Mouse (Mus musculus) Patski (cell line): ENCODE results near the gene Smg6. TPM values are rescaled to one million over a fixed set of nuclear protein-coding genes. Genes with fewer than 3 reads are reported as not detected.
"Not testable (repeated sequence)": the region's sequence is repeated elsewhere in the genome, so short reads cannot be mapped to it uniquely, and the experiment has no call there.

Experiments used
- ATAC-seq: fragments of 100-300 bp; one replicate; pipeline ENCODE4 v1.8.0; 2021
- CTCF ChIA-PET: fragments of 350-600 bp; sonication (Branson Sonifier 250); formaldehyde crosslinking; loops from one replicate; lab custom pipeline; 2022; ENCODE audit warnings: inconsistent platforms; lab: Charles Lee
- POLR2A ChIA-PET: fragments of 350-600 bp; sonication (Branson Sonifier 250); formaldehyde crosslinking; loops from one replicate; lab custom pipeline; 2022; ENCODE audit warnings: antibody characterized with exemption, inconsistent platforms; lab: Charles Lee
- DNase-seq: peaks from one replicate; pipeline ENCODE4 v3.0.0-alpha.2; 2011; ENCODE audit warnings: low read depth, low spot score
- H3K27me3 ChIP-seq: fragments of 371-371 bp; one replicate; pipeline ENCODE4 v1.5.1; 2021
- CTCF ChIP-seq: fragments of 100-300 bp; IDR thresholded peaks from one replicate; pipeline ENCODE4 v1.5.1; 2021
- in situ Hi-C: fragments of 300-500 bp; cut with MboI; formaldehyde crosslinking; loops from 3 replicates; pipeline ENCODE4 v1.11.1; 2018; ENCODE audit warnings: low pct_unique_long_range_greater_than_20kb, mixed read lengths
- polyA plus RNA-seq: library from polyadenylated mRNA; unstranded; gene quantifications from one replicate; pipeline ENCODE4 v1.2.3, GENCODE M21; 2021

The Smg6 gene
- polyA plus RNA-seq, 1 experiment from 2014 or later, result 20.5 TPM

GRCm38 (mm10) chr11:75173095-75173798 is 247.6 kb downstream of the Smg6 start:
- in situ Hi-C loops, result loop anchor here (10.0 kb wide), 1 partner anchor 292 kb away; the partner anchor contains the start of gene Tlcd2
- CTCF ChIA-PET, result interaction anchor here (1.0 kb wide), 1 partner anchor 192 kb away, joined by 3 read pairs; no protein-coding TSS in a partner anchor
- no peak for DNase-seq
- peak; percentile 21 for ATAC-seq
- H3K27me3 ChIP-seq, result no peaks in the 10 kb centered on the region
- POLR2A ChIA-PET, result interaction anchor here (0.5 kb wide), 1 partner anchor 235 kb away, joined by 3 read pairs; no protein-coding TSS in a partner anchor
- no peak for TF ChIP-seq CTCF

- in situ Hi-C loops, result loop anchor here (10.0 kb wide), 1 partner anchor 291 kb away; the partner anchor contains the start of gene Tlcd2
- DNase-seq, result no peak
- H3K27me3 ChIP-seq, result no peaks in the 10 kb centered on the region
- ATAC-seq, result no peak
- POLR2A ChIA-PET, result no interaction called here
- CTCF ChIA-PET, result no interaction called here
- no peak for TF ChIP-seq CTCF
Measured at GRCm38 (mm10) chr11:75173799-75174165, 248.2 kb downstream of the Smg6 start.

DNA sequence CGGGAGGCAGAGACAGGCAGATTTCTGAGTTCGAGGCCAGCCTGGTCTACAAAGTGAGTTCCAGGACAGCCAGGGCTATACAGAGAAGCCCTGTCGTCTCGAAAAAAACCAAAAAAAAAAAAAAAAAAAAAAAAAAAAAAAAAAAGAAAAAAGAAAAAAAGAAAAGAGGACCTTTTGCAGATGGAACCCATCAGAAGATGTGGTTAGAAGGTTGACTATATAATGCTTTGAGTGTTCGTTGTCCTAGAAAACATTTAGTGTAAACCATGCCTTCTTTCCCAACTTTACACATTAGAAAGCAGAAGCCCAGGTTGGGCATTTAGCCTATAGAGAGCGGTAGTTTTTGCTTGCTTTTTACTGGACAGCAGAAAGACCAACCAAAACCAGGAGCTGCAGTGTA is 249.0 kb downstream of the Smg6 start:
- ATAC-seq, H3K27me3 ChIP-seq, POLR2A ChIA-PET, DNase-seq: not testable (repeated sequence)
- in situ Hi-C loops, result loop anchor here (10.0 kb wide), 1 partner anchor 290 kb away; the partner anchor contains the start of gene Tlcd2
- CTCF ChIA-PET, result interaction anchor here (1.2 kb wide), 1 partner anchor 10 kb away, joined by 4 read pairs; no protein-coding TSS in a partner anchor

DNA sequence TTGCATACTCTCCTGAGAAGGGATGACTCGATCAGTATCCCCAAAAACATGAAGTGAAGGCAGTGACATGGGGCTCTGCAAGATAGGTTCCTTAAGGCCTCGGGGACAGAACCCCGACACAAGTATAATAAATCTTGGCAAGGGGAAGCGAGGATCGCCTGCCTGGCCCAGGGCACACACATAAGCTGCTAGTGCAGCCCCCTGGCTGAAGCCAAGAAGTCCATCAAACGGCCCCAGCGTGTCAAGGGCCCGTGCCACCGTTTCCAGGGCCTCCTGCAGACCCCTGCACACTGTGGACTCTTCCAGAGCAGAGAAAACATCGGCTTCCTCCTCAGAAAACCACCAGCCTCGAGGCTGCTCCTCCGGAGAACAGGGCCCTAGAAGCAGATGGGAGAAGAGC is 252.4 kb downstream of the Smg6 start:
- no peak for ATAC-seq
- in situ Hi-C loops, result loop anchor here (10.0 kb wide), 1 partner anchor 287 kb away; the partner anchor contains the start of gene Tlcd2
- POLR2A ChIA-PET, result interaction anchor here (1.3 to 1.7 kb wide), 3 partner anchors 13 to 22 kb away, joined by 3 to 7 read pairs (median 3); partner anchors contain the start of gene Dph1
- DNase-seq, result no peak
- no peaks in the 10 kb centered on the region for H3K27me3 ChIP-seq
- TF ChIP-seq CTCF, result no peak
- CTCF ChIA-PET, result interaction anchor here (1.6 to 3.2 kb wide), 2 partner anchors 113 to 115 kb away, joined by 3 to 22 read pairs; no protein-coding TSS in a partner anchor

DNA sequence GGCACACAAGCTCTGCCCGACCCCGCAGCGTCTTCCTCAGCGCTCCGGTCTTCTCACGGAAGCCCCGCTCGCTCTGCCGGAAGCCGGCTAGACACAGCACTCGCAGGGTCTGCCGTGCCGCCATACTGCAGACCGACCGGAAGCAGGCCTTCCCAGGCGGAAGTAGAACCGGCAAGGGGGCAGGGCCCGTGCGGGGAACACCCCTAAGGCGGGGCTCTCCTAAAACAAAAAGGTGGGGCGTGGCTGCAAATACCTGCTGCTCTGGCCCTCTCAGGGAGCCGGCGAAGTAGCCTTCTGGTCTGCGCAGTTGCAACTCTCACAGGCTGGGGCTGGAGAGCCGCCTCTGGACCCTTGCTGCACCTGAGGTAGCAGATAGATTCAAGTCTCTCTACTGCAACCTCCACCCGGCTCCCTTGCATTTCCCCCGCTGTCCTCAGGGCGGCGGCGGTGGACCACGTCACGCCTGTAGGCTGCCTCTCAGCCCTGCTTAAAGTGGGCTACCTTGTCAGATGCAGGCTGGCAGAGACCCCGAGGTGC is 253.1 kb downstream of the Smg6 start, which contains the start of gene Ovca2:
Gene Ovca2, minus strand, starts transcription at position 164 of the 537 bp plus-strand sequence.
- in situ Hi-C loops, result loop anchor here (10.0 kb wide), 1 partner anchor 286 kb away; the partner anchor contains the start of gene Tlcd2
- POLR2A ChIA-PET, result interaction anchor here (0.7 to 1.7 kb wide), 4 partner anchors 12 to 21 kb away, joined by 3 to 7 read pairs (median 3); partner anchors contain the start of genes Dph1 and Rtn4rl1
- no peaks in the 10 kb centered on the region for H3K27me3 ChIP-seq
- TF ChIP-seq CTCF, result no peak
- ATAC-seq (peak; percentile 85), DNase-seq (no peak)
- CTCF ChIA-PET, result interaction anchor here (0.6 to 3.2 kb wide), 6 partner anchors 13 to 226 kb away, joined by 3 to 22 read pairs (median 6); no protein-coding TSS in a partner anchor

DNA sequence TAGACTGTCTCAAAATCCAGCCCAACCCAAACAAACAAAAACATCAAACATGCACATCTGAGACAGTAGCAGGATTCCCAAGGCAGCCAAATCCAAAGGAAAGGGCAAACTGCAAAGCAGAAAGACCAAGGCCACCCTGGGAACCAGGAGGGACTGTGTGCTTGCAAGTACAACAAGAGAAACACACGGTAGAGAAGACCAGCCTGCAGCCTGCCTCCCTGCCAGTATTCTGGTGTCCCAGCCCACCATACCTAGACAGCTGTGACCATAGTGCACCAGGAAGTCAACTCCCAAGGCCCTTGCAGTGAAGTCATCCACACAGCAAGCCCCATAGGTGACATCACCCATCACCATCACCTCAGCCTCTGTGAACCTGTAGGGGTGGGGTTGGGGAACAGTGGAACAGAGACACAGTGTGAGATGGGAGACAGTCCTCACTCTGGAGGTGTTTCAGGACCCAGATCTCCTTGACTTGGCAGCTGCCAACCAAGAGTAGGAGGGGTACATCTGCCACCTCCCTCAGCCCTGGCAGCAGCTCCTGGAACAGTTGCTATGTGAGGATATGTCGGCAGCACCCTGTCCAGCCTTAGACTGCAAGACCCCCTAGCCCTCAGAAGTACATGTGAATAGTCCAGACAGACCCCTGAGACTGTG is 258.4 kb downstream of the Smg6 start:
- DNase-seq (no peak), ATAC-seq (no peak)
- POLR2A ChIA-PET, result interaction anchor here (0.7 to 1.5 kb wide), 3 partner anchors 8 to 226 kb away, joined by 3 read pairs; no protein-coding TSS in a partner anchor
- CTCF ChIA-PET, result interaction anchor here (0.8 kb wide), 1 partner anchor 9 kb away, joined by 4 read pairs; no protein-coding TSS in a partner anchor
- in situ Hi-C loops, result loop anchor here (5.0 kb wide), 2 partner anchors 213 to 383 kb away; no protein-coding TSS in a partner anchor
- no peaks in the 10 kb centered on the region for H3K27me3 ChIP-seq
- TF ChIP-seq CTCF, result no peak

- CTCF ChIA-PET, result interaction anchor here (0.8 kb wide), 1 partner anchor 9 kb away, joined by 4 read pairs; no protein-coding TSS in a partner anchor
- POLR2A ChIA-PET, result interaction anchor here (1.1 to 1.5 kb wide), 2 partner anchors 8 to 218 kb away, joined by 3 read pairs; no protein-coding TSS in a partner anchor
- no peaks in the 10 kb centered on the region for H3K27me3 ChIP-seq
- in situ Hi-C loops, result loop anchor here (5.0 kb wide), 2 partner anchors 213 to 383 kb away; no protein-coding TSS in a partner anchor
- DNase-seq (no peak), ATAC-seq (no peak)
- TF ChIP-seq CTCF, result no peak
Measured at GRCm38 (mm10) chr11:75184573-75184972, 258.9 kb downstream of the Smg6 start.

GRCm38 (mm10) chr11:75184986-75185385 is 259.4 kb downstream of the Smg6 start:
- no peak for TF ChIP-seq CTCF
- DNase-seq (peak; percentile 54), ATAC-seq (no peak)
- ChIA-PET POLR2A (interaction anchor here (0.7 to 1.5 kb wide), 3 partner anchors 9 to 217 kb away, joined by 3 read pairs; no protein-coding TSS in a partner anchor), CTCF (interaction anchor here (0.8 kb wide), 1 partner anchor 10 kb away, joined by 4 read pairs; no protein-coding TSS in a partner anchor)
- H3K27me3 ChIP-seq, result no peaks in the 10 kb centered on the region
- in situ Hi-C loops, result loop anchor here (5.0 kb wide), 2 partner anchors 212 to 382 kb away; no protein-coding TSS in a partner anchor

DNA sequence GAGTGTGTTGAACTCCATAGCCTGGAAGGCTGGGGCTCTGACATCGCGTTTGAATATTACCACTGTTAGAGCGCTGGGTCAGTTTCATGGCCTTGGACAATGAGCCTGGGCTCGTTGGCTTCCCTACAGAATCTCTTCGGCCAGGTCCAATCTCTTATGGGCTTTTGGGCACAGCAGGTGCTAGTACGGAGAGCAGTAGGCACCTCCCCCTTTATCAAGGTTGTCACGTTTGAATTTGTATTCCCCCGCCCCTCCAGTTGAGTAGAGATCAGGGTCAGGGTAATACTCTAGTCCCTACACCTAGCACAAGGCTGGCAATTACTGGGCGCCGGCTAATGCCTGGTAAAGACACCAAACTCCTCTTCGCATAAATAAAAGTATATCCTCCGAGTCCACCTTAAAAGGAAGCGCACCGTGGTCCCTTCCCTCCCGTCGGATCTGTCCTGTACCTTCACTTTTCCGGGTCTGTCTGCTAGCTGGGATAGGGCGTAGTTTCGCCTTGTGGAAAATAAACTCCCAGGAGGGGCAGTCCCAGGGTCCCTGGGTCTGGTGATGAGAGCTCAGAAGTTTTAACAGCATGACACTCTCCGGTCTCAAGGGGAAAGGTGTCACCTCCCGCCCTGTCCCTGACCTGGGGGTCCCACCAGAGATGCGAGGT is 264.2 kb downstream of the Smg6 start:
- CTCF ChIA-PET, result interaction anchor here (2.7 kb wide), 1 partner anchor 100 kb away, joined by 21 read pairs; no protein-coding TSS in a partner anchor
- no peak for TF ChIP-seq CTCF
- no peak for DNase-seq
- in situ Hi-C loops, result loop anchor here (5.0 kb wide), 2 partner anchors 37 to 102 kb away; no protein-coding TSS in a partner anchor
- peak; percentile 15 for ATAC-seq
- POLR2A ChIA-PET, result interaction anchor here (1.8 kb wide), 1 partner anchor 9 kb away, joined by 4 read pairs; no protein-coding TSS in a partner anchor
- H3K27me3 ChIP-seq, result peaks cover 8% of the 10 kb centered on the region
